Mouse (Mus musculus) forebrain, postnatal 0 days (tissue): Measurements from ENCODE around the gene C130032M10Rik. TPM values are rescaled to one million over a fixed set of nuclear protein-coding genes. Genes with fewer than 3 reads are reported as not detected.
"Not testable (repeated sequence)": the region's sequence is repeated elsewhere in the genome, so short reads cannot be mapped to it uniquely, and the experiment has no call there.

Experiments
- ATAC-seq: fragments of 200-750 bp; cut with Nextera tagmentation; 2 replicates; pipeline ENCODE4 v1.8.0; 2017; ENCODE audit warnings: mild to moderate bottlenecking, moderate library complexity
- DNase-seq: peaks from one replicate; pipeline ENCODE4 v3.0.0-alpha.2; 2015
- H3K27ac ChIP-seq: fragments of 300-500 bp; sonication (generic); 2 replicates; pipeline ENCODE4 v1.5.1; 2014; ENCODE audit warnings: low read depth, mild to moderate bottlenecking, antibody characterized with exemption, low read length, moderate library complexity, mixed read lengths
- H3K27me3 ChIP-seq: fragments of 300-500 bp; sonication (generic); 2 replicates; pipeline ENCODE4 v1.6.1; 2014; ENCODE audit warnings: mild to moderate bottlenecking, low read length, mixed read lengths; ENCODE audit not compliant: insufficient read depth
- H3K36me3 ChIP-seq: fragments of 300-500 bp; sonication (generic); 2 replicates; pipeline ENCODE4 v1.6.1; 2014; ENCODE audit warnings: mild to moderate bottlenecking, moderate library complexity; ENCODE audit not compliant: insufficient read depth
- H3K4me1 ChIP-seq: fragments of 300-500 bp; sonication (generic); 2 replicates; pipeline ENCODE4 v1.6.1; 2014; ENCODE audit warnings: antibody characterized with exemption; ENCODE audit not compliant: insufficient read depth
- H3K4me2 ChIP-seq: fragments of 300-500 bp; sonication (generic); 2 replicates; pipeline ENCODE4 v1.6.1; 2014; ENCODE audit warnings: low read depth, mild to moderate bottlenecking, moderate library complexity
- H3K4me3 ChIP-seq: fragments of 300-500 bp; sonication (generic); 2 replicates; pipeline ENCODE4 v1.5.1; 2014; ENCODE audit warnings: low read depth, low read length, mixed read lengths
- H3K9ac ChIP-seq: fragments of 300-500 bp; sonication (generic); 2 replicates; pipeline ENCODE4 v1.6.1; 2014; ENCODE audit warnings: mild to moderate bottlenecking
- H3K9me3 ChIP-seq: fragments of 300-500 bp; sonication (generic); 2 replicates; pipeline ENCODE4 v1.6.1; 2016; ENCODE audit warnings: low read length
- CTCF ChIP-seq: sonication (generic); IDR thresholded peaks from 2 replicates; pipeline ENCODE4 v1.5.1; 2016; ENCODE audit warnings: antibody characterized with exemption, control low read depth, low read depth
- WGBS: fragments of 180-500 bp; shearing (Covaris S2); extraction: QIAGEN DNeasy Blood & Tissue Kit; methylation state at CpG from one replicate; pipeline ENCODE4 v1.1.7; 2014; 5-methylcytosine and 5-hydroxymethylcytosine counted together
- polyA plus RNA-seq: library from polyadenylated mRNA; unstranded; fragments of >200 nt; fragmentation: Nextera tagmentation; extraction: Ambion mirVana; gene quantifications from 2 replicates; pipeline ENCODE4 v1.2.1, GENCODE M21; 2015
- total RNA-seq: library from RNA; depleted of rRNA; stranded (reverse); fragments of >200 nt; gene quantifications from 2 replicates; pipeline ENCODE4 v1.2.3, GENCODE M21; 2014

The C130032M10Rik gene
- total and polyA plus RNA-seq, 2 experiments from 2014 or later = not detected

GRCm38 (mm10) chr9:114517924-114518497, 2.5 kb downstream of the C130032M10Rik start:
- Histone ChIP-seq H3K4me2 (no peak overlapping the region), H3K27me3 (no peaks in the 10 kb centered on the region), H3K36me3 (0 out of 2 replicates have a peak, but pooled peaks cover 3% of the 10 kb centered on the region), H3K27ac (no peak overlapping the region), H3K9me3 (0 out of 2 replicates have a peak, but pooled peaks cover 6% of the 10 kb centered on the region), H3K9ac (no peak overlapping the region), H3K4me3 (no peak overlapping the region), H3K4me1 (no peaks in the 10 kb centered on the region)
- TF ChIP-seq CTCF = no peak
- 79% methylated on average over 13 of the region's 13 CpGs for WGBS
- DNase-seq (no peak), ATAC-seq (no peak)

GRCm38 (mm10) chr9:114518812-114519477, 3.4 kb downstream of the C130032M10Rik start:
- no peak overlapping the region for H3K27ac ChIP-seq
- 61% methylated on average over 9 of the region's 9 CpGs for WGBS
- H3K9ac ChIP-seq = no peak overlapping the region
- H3K36me3 ChIP-seq = no peaks in the 10 kb centered on the region
- no peak overlapping the region for H3K4me2 ChIP-seq
- ATAC-seq (no peak), DNase-seq (no peak)
- TF ChIP-seq CTCF = 0 out of 2 replicates have a peak, but pooled peaks have one; percentile 20
- H3K4me1 ChIP-seq = no peaks in the 10 kb centered on the region
- H3K4me3 ChIP-seq = no peak overlapping the region
- H3K27me3 ChIP-seq = no peaks in the 10 kb centered on the region
- no peaks in the 10 kb centered on the region for H3K9me3 ChIP-seq

- H3K27ac ChIP-seq, ATAC-seq, DNase-seq, H3K4me1 ChIP-seq, H3K4me3 ChIP-seq, H3K27me3 ChIP-seq, H3K9me3 ChIP-seq, H3K4me2 ChIP-seq, H3K9ac ChIP-seq, H3K36me3 ChIP-seq: not testable (repeated sequence)
- WGBS = 71% methylated on average over 4 of the region's 4 CpGs
These were observed 5.0 kb downstream of the C130032M10Rik start for GRCm38 (mm10) chr9:114520529-114520928.

GRCm38 (mm10) chr9:114522041-114522440, 6.5 kb downstream of the C130032M10Rik start:
- Histone ChIP-seq H3K27ac (no peak overlapping the region), H3K4me1 (no peaks in the 10 kb centered on the region), H3K4me3 (no peak overlapping the region), H3K9ac (no peak overlapping the region), H3K27me3 (no peaks in the 10 kb centered on the region; the same call in 1 of the 2 replicates), H3K4me2 (no peak overlapping the region), H3K9me3 (no peaks in the 10 kb centered on the region), H3K36me3 (no peaks in the 10 kb centered on the region)
- ATAC-seq (no peak), DNase-seq (no peak)
- 51% methylated on average over 5 of the region's 5 CpGs for WGBS
- no peak for TF ChIP-seq CTCF

- Histone ChIP-seq H3K4me3 (no peak overlapping the region), H3K4me1 (no peaks in the 10 kb centered on the region), H3K27ac (no peak overlapping the region), H3K4me2 (no peak overlapping the region), H3K36me3 (no peaks in the 10 kb centered on the region), H3K27me3 (no peaks in the 10 kb centered on the region; the same call in 1 of the 2 replicates), H3K9me3 (no peaks in the 10 kb centered on the region), H3K9ac (no peak overlapping the region)
- ATAC-seq (no peak), DNase-seq (no peak)
- 92% methylated on average over 9 of the region's 9 CpGs for WGBS
- no peak for TF ChIP-seq CTCF
These were observed 7.0 kb downstream of the C130032M10Rik start for GRCm38 (mm10) chr9:114522501-114522900.

GRCm38 (mm10) chr9:114525073-114525633, 9.7 kb downstream of the C130032M10Rik start:
- no peak overlapping the region for H3K9ac ChIP-seq
- H3K27ac ChIP-seq = no peak overlapping the region
- no peaks in the 10 kb centered on the region for H3K9me3 ChIP-seq
- TF ChIP-seq CTCF = no peak
- no peaks in the 10 kb centered on the region for H3K4me1 ChIP-seq
- WGBS = 90% methylated on average over 14 of the region's 15 CpGs
- DNase-seq = no peak
- H3K4me3 ChIP-seq = no peak overlapping the region
- H3K36me3 ChIP-seq = no peaks in the 10 kb centered on the region
- ATAC-seq = no peak
- no peak overlapping the region for H3K4me2 ChIP-seq
- no peaks in the 10 kb centered on the region; the same call in 1 of the 2 replicates for H3K27me3 ChIP-seq

- peak; percentile 25; the same call in 1 of the 2 replicates for ATAC-seq
- no peaks in the 10 kb centered on the region for H3K4me1 ChIP-seq
- 9% methylated on average over 8 of the region's 8 CpGs for WGBS
These were observed 10.4 kb downstream of the C130032M10Rik start for GRCm38 (mm10) chr9:114525891-114526290.

More at GRCm38 (mm10) chr9:114525891-114526290, 10.4 kb downstream of the C130032M10Rik start:
- no peaks in the 10 kb centered on the region for H3K9me3 ChIP-seq
- DNase-seq = no peak
- H3K27ac ChIP-seq = no peak overlapping the region
- no peak overlapping the region for H3K9ac ChIP-seq
- no peaks in the 10 kb centered on the region for H3K36me3 ChIP-seq
- no peak for TF ChIP-seq CTCF
- no peak overlapping the region for H3K4me2 ChIP-seq
- H3K27me3 ChIP-seq = no peaks in the 10 kb centered on the region; the same call in 1 of the 2 replicates
- no peak overlapping the region for H3K4me3 ChIP-seq
